Mouse (Mus musculus) left cerebral cortex, adult 9 months (tissue): ENCODE data around the gene Lrmda.
"Not testable (repeated sequence)": the region's sequence is repeated elsewhere in the genome, so short reads cannot be mapped to it uniquely, and the experiment has no call there.

Experiments used
- DNase-seq, 2 experiments: peaks; one replicate each; pipeline ENCODE4 v3.0.0; 2022; ENCODE audit warnings: low spot score in 2 of 2

Gene Lrmda

GRCm38 (mm10) chr14:22800020-22800419 is 780.5 kb downstream of the Lrmda start:
- DNase-seq = no peak

GRCm38 (mm10) chr14:22800871-22801636 is 781.5 kb downstream of the Lrmda start:
- DNase-seq = peak in 1 of 2 experiments; percentile 8

DNA sequence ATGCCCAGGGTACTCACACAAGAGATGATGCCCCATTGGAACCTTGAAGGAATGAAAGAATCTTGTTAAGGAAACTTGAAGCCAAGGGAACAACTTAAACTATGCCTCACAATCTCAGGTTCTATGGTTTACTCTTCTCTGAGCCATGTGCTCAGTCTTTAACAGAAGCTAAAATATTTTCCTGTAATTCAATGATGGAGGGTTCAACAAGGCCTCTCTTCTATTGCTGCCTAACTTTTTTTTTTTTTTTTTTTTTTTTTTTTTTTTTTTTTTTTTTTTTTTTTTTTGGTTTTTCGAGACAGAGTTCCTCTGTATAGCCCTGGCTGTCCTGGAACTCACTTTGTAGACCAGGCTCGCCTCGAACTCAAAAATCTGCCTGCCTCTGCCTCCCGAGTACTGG is 782.2 kb downstream of the Lrmda start:
- DNase-seq = not testable (repeated sequence)

DNA sequence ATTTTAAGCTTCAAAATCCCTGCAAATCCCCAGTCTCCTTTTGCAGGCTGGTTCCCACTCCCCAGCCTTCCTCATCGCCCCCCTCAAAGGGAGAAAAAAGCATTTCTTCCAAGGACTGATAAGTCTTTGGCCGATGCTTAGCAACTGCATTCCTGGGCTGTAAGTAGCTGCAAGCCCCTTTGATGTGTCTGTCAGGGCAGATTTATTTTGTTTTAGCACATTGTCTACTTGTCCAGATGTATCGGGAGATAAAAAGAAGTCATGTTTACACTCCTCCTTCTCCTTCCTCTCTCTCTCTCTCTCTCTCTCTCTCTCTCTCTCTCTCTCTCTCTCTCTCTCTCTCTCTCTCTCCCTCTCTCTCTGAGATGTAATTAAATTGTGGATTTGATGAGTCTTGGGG is 787.8 kb downstream of the Lrmda start:
- DNase-seq = no peak

GRCm38 (mm10) chr14:22807726-22808594 is 788.4 kb downstream of the Lrmda start:
- DNase-seq = peak; percentile 9 to 71

GRCm38 (mm10) chr14:22808595-22809166 is 789.2 kb downstream of the Lrmda start:
- DNase-seq = no peak

DNA sequence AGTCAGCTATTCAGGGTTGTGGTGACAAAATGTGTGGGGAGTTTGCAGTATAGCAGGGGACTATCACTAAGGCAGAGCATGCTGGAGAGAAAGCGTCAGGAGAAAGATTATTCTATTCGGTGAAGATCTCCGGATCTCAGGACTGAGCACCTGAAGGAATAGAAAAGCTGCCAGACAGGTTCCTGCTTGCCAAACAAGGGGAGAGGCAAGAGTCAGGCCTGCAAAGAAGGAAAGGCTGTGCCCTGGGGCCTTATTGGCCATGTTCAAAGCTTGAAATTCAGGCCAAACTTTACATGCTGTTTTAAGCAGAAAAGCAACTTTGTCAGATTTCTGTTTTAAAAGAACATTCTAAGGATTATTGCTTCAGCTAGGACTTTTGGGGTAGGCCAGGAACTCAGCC is 789.7 kb downstream of the Lrmda start:
- no peak for DNase-seq

- no peak for DNase-seq
Observed at GRCm38 (mm10) chr14:22810531-22810930, 791.0 kb downstream of the Lrmda start.

DNA sequence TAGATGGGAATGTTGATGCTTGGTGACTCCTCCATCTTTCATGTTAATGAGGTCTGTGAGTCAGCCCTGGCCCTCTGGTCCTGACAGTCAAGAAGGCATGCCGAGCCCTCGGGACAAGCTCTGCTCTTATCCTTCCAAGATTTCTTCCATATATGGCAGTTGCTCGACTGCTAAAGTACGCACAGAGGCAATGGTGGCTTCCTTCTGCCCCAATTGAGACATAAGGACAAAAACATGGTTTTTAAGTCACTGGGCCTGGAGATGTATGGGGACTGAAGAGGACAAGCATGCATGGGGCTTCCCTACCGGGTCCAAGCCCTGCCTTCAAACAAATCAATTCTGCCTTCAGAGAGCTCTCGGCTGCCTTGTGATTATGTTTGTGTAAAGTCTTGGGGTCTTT is 793.3 kb downstream of the Lrmda start:
- DNase-seq = no peak

DNA sequence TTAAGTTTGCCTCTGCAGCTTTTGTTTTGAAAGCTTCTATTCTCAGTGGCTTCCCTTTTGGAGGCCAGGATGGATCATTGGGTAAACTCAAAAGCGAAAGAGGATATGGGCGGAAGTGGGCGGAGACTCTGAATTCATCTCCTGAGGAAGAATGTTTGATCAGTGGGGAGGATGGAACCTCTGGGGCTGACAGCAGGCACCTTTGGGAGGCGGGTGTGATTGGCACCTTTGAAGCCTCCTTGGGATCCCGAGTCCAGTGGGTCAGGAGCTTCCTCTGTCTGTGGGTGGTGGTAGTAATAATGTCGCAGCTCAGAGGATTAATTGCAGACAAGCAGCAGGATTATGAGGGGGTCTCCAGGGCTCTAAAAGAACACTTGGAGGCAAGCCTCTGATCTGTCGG is 793.9 kb downstream of the Lrmda start:
- no peak for DNase-seq

- DNase-seq = no peak
Observed at GRCm38 (mm10) chr14:22814811-22815345, 795.4 kb downstream of the Lrmda start.

DNA sequence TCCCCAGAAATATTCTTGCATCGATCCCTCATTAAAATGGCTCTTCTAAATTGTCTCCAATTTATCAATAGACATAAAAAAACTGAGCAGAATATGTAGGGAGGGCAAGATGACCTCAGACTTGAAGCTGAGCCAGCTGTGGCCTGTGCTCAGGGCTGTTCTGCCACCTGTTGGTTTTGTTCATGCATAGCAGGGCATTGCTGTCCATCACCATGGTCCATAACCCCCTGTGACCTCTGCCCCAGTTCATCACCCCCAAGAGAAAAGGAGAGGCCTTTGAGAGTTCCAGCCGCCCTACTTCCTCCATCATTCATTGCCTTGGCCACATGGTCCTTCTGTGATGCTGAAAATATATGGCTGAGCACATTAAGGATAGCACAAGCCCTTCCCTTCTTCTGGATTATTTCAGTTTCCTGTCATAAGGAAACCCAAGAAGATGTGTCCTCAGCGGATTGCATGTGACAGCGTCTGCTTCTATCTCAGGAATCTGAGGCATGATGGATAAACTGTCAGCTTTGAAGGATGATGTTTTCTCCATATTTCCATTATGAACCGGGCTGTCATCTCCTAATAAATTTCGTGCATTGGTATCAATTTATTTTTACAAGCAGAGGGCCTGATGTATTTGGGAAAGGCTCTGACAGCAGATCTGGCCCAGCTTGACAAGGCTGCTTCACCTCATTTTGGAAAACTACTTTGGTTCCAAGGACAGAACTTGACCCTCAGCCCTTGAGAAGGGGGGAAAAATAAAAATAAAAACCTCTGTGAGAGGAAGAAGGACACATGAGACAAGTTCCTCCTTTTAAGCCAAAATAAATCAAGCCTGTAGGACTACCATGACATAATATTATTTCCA is 798.1 kb downstream of the Lrmda start:
- DNase-seq = no peak

- DNase-seq = no peak
Observed at GRCm38 (mm10) chr14:22818202-22818530, 798.7 kb downstream of the Lrmda start.

GRCm38 (mm10) chr14:22822942-22823341 is 803.4 kb downstream of the Lrmda start:
- DNase-seq = no peak

DNA sequence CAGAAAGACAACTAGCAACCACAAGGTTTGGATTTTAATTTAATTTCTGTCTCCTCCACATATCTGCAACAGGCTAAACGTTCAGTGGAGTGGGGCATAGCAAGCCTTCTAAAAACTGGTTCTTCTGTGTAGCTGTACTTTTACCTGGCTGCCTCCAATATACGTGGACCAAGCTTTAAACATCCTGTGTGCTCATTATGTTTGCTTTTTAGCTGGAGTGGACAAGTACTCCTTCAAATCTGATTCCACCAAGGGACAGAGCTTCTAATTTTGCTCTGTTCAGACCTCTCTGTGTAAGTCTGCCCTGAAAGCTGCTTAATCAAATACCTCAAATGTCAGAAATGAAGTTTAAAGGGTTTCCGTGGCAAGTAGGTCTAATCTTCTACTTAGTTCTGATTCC is 807.3 kb downstream of the Lrmda start:
- DNase-seq = no peak

GRCm38 (mm10) chr14:22837058-22837457 is 817.5 kb downstream of the Lrmda start:
- DNase-seq = no peak

GRCm38 (mm10) chr14:22841136-22841535 is 821.6 kb downstream of the Lrmda start:
- no peak for DNase-seq

- DNase-seq = peak in 1 of 2 experiments; percentile 5
Observed at GRCm38 (mm10) chr14:22844006-22844405, 824.5 kb downstream of the Lrmda start.

DNA sequence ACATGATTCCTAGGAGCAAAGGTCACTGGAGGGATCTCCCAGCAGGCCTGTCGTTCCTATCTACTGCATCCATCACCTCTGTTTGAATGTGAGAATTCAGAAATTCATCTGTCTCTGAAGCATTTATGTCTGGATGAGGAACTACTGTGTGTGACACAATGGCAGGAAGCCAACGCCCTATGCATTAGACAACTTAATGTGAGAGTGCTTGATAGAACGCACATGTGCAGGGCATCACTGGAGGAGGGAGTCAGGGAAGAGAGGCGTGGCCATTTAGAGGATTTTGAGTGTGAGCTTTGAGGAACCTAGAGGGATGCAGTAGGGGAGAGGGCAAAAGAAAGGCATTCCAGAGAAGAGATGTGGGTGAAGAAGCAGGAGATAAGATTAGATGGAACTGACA is 825.9 kb downstream of the Lrmda start:
- DNase-seq = no peak

DNA sequence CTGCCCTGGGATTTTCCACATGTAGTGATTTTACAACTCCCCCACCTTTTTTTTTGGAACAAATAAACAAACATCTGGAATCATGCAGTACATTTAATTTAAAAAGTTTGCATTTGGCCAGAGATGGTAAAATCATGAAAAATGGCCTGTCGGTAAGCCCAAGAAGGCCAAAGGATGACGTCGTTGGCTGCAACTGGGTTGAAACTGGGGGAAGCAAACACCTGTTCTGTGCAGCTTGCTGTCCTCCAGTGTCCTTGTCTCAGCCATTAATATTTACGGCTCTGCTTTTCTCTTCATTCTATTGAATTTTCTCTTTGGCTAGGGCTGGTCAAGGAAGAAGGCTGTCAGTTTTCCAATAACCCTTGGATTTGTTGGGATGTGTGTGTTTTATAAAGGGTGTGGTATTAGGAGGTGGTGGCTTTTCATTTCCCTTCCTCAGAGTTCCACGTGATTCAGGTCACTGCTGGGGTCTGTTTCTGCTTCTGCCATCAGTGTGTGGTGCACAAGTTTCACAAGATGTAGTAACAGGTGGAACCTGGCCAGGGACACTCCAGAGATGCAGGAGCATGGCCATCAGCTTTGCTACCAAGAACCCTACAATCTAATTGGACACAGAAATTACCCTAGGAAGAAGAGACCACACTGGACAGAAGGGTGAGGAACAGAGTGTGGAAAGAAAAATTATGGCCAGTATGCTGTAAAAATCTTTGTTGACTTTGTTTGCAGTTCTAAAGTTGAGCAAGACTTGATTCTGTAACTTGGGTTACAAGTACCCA is 827.7 kb downstream of the Lrmda start:
- no peak for DNase-seq

- no peak for DNase-seq
Observed at GRCm38 (mm10) chr14:22849108-22849507, 829.6 kb downstream of the Lrmda start.
